Mouse (Mus musculus) naive thymus-derived CD4-positive, alpha-beta T cell, adult 2 months (primary cell): ENCODE data around the gene Olfr1164.

Source experiments
- DNase-seq: peaks from one replicate; pipeline ENCODE4 v3.0.0-alpha.2; 2011; ENCODE audit warnings: low read depth

Olfr1164 gene

DNA sequence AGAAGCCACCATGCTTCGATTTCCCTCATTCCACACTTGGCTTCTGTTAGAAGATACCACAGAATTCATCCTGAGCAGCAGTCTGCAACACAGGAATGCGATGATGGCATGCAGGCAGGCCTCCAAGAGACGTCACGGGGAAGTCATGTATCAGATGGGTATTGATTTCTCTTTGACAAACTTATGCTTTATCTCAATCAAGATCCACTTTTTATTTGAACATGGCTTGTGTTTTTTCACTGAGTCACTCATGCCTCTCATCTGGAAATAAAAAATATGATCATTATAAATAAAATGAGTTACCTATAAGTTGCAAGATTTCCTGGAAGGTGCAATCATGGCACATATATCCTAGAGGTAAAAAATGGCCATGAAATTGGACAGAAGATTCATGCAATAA lies at the start of gene Olfr1164:
TSS of gene Olfr1164 (minus strand) at position 101 of the 400 bp plus-strand sequence.
- DNase-seq: no peak

- DNase-seq: no peak
Observed at GRCm38 (mm10) chr2:88128172-88128571, 34.4 kb upstream of the Olfr1164 start, which contains the start of gene Olfr1166. Olfr1166 (minus strand) TSS chr2:88128272.

DNA sequence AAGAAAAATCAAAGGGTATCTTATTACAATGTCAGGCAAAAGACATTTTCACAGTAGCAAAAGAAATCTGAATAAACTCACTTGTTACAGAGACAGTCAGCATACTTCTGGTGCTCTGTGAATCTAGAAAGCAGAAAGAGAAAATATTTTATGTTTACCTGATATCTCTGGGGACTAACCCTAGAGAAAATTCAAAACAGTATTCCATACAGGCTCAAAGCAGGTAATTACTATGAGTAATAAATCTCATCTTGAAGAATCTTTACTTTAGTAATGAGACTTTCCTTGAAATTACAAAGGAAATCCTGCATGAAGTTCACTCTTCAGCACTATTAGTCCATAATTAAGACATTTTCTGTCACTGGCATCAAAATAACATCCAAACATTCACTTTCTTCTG lies 22.0 kb downstream of the Olfr1164 start, which contains the start of gene Olfr1163:
TSS of gene Olfr1163 (minus strand) at position 101 of the 400 bp plus-strand sequence.
- DNase-seq: no peak

DNA sequence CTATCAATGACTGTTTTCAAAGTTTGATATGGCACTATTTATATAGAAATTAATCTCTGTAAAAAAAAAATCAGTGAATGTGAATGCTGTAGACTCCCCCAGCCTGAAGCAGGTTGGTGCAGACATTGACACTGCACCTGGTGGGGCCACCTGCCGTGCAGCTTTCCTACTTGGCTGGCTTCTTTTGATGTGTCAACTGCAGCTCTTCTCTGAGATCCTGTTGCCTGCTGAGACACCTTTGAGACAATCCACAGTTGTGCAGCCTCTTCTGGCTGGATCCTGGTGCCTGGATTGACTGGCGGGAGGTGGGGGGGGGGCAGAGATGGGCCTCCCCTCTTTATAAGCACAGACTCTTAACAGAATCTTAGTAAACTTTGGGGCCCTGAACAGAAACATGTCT lies 30.2 kb downstream of the Olfr1164 start:
- no peak for DNase-seq

GRCm38 (mm10) chr2:88051029-88051428 lies 42.7 kb downstream of the Olfr1164 start, which contains the start of gene Olfr1162:
Olfr1162 (minus strand) TSS chr2:88051129.
- no peak for DNase-seq
